Mouse (Mus musculus) liver, postnatal 0 days (tissue): ENCODE measurements around the gene Micu2.

Experiments
- CTCF ChIP-seq: sonication (generic); IDR thresholded peaks from 2 replicates; pipeline ENCODE4 v1.5.1; 2016; ENCODE audit warnings: antibody characterized with exemption, low read depth
- EP300 ChIP-seq: IDR thresholded peaks from 2 replicates; pipeline ENCODE4 v1.6.1; 2016; ENCODE audit warnings: antibody characterized with exemption, low read depth, mild to moderate bottlenecking

- TF ChIP-seq EP300 = peak; percentile 47; the same call in 1 of the 2 replicates
- no peak for TF ChIP-seq CTCF
These were observed 66.1 kb downstream of the Micu2 start for GRCm38 (mm10) chr14:57932881-57933443.
